Mouse (Mus musculus) embryonic facial prominence, embryonic 10.5 days (tissue): ENCODE results near the gene Prdm15. TPM values are rescaled to one million over a fixed set of nuclear protein-coding genes. Genes with fewer than 3 reads are reported as not detected.

Experiments
- DNase-seq: peaks from one replicate; pipeline ENCODE4 v3.0.0-alpha.2; 2017; ENCODE audit warnings: low spot score
- H3K27ac ChIP-seq: fragments of 300-500 bp; sonication (generic); replicated peaks from 2 replicates; pipeline ENCODE4 v1.5.1; 2016; ENCODE audit warnings: mild to moderate bottlenecking
- H3K27me3 ChIP-seq: fragments of 300-500 bp; sonication (generic); replicated peaks from 2 replicates; pipeline ENCODE4 v1.6.1; 2016; ENCODE audit warnings: low read depth, mild to moderate bottlenecking; ENCODE audit not compliant: poor library complexity, severe bottlenecking
- H3K36me3 ChIP-seq: fragments of 300-500 bp; sonication (generic); replicated peaks from 2 replicates; pipeline ENCODE4 v1.6.1; 2016; ENCODE audit warnings: mild to moderate bottlenecking, moderate library complexity
- H3K4me1 ChIP-seq: fragments of 300-500 bp; sonication (generic); 2 replicates; pipeline ENCODE4 v1.6.1; 2016
- H3K4me3 ChIP-seq: fragments of 300-500 bp; sonication (generic); 2 replicates; pipeline ENCODE4 v1.5.1; 2016; ENCODE audit warnings: mild to moderate bottlenecking, moderate library complexity
- H3K9me3 ChIP-seq: fragments of 300-500 bp; sonication (generic); 2 replicates; pipeline ENCODE4 v1.6.1; 2016; ENCODE audit warnings: mild to moderate bottlenecking
- WGBS: fragments of 180-500 bp; shearing (Covaris S2); methylation state at CpG from one replicate; pipeline ENCODE4 v1.1.7; 2016; 5-methylcytosine and 5-hydroxymethylcytosine counted together
- polyA plus RNA-seq: library from polyadenylated mRNA; unstranded; fragments of >200 nt; fragmentation: Nextera tagmentation; extraction: Ambion mirVana; gene quantifications from 2 replicates; pipeline ENCODE4 v1.2.1, GENCODE M21; 2016

The Prdm15 gene
- polyA plus RNA-seq, 1 experiment from 2014 or later: 16.6 TPM

GRCm38 (mm10) chr16:97856050-97856449 is 4.4 kb upstream of the Prdm15 start:
- no peak for DNase-seq
- Histone ChIP-seq H3K4me1 (peaks cover 7% of the 10 kb centered on the region), H3K27me3 (no peaks in the 10 kb centered on the region), H3K9me3 (no peaks in the 10 kb centered on the region), H3K27ac (no peak overlapping the region), H3K36me3 (peaks cover 11% of the 10 kb centered on the region; the same call in 1 of the 2 replicates), H3K4me3 (no peak overlapping the region)

DNA sequence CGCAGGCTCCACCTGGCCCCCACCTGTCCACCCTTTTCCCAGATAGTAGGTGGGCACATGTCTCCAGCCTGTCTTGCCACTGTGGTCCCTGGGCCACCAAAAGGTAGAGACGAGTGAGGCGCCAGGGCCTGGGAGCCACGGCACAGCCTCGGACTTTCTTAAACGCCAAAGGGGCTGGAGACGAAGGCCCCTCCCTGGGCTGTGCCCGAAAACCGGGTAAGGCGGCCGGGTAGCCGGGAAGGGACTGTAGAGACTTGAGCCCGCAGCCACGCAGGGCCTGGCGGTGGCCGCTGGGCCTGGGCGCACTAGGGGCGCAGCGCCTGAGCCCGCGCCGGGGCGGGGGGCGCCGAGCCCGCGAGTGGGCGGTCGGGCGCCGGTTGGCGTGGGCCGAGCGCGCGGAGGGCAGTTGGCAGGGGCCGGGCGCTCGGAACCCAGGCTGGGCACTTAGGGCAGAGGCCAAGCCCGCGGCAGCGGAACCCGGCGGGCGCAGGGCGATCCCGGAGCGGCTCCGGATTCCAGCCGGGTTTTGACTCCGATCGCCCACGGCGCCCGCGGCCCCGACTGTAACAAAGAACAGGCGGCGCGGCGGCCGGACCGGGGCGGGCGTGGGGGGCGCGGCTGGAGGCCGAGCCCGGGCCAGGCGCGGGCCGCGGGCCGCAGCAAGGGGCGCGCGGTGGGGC is 449 bp downstream of the Prdm15 start:
- H3K4me1 ChIP-seq: peaks cover 25% of the 10 kb centered on the region
- WGBS: under 1% methylated on average over 77 of the region's 77 CpGs
- peak; percentile 91 for DNase-seq
- H3K9me3 ChIP-seq: no peaks in the 10 kb centered on the region
- peak overlapping the region; percentile 99 for H3K27ac ChIP-seq
- no peaks in the 10 kb centered on the region for H3K27me3 ChIP-seq
- H3K4me3 ChIP-seq: peak overlapping the region; percentile 90
- peaks cover 29% of the 10 kb centered on the region for H3K36me3 ChIP-seq

DNA sequence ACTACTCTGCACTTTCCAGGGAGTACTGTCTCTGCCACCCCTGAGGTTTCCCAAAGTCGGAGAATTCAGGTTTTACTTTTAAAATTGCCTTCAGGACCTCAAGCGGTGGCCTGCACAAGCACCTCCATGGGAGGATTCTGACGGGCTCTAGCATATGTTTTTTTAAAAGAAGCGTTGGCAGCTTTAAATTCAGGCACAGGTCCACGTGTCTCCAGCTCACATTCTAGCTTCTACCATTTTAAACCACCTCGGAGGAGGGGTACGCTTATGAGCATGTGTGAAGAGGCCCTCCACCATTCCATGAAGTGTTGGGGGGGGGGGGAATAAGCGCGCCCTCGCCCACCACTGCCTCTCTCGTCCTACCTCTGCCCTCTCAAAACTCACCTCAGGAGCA is 986 bp downstream of the Prdm15 start:
- H3K27me3 ChIP-seq: no peaks in the 10 kb centered on the region
- peak overlapping the region; percentile 99 for H3K27ac ChIP-seq
- peaks cover 35% of the 10 kb centered on the region for H3K36me3 ChIP-seq
- H3K9me3 ChIP-seq: no peaks in the 10 kb centered on the region
- H3K4me3 ChIP-seq: peak overlapping the region; percentile 90
- peaks cover 25% of the 10 kb centered on the region for H3K4me1 ChIP-seq
- DNase-seq: no peak
- WGBS: 2% methylated on average over 11 of the region's 11 CpGs

- Histone ChIP-seq H3K27ac (no peak overlapping the region), H3K36me3 (peaks cover 40% of the 10 kb centered on the region), H3K4me1 (peaks cover 25% of the 10 kb centered on the region), H3K4me3 (no peak overlapping the region), H3K27me3 (no peaks in the 10 kb centered on the region), H3K9me3 (no peaks in the 10 kb centered on the region)
- WGBS: 87% methylated on average over 6 of the region's 6 CpGs
- no peak for DNase-seq
Measured at GRCm38 (mm10) chr16:97848832-97849231, 2.8 kb downstream of the Prdm15 start.

- H3K27me3 ChIP-seq: no peaks in the 10 kb centered on the region
- peaks cover 14% of the 10 kb centered on the region for H3K4me1 ChIP-seq
- no peak overlapping the region for H3K27ac ChIP-seq
- H3K36me3 ChIP-seq: peaks cover 56% of the 10 kb centered on the region
- H3K4me3 ChIP-seq: no peak overlapping the region
- no peaks in the 10 kb centered on the region for H3K9me3 ChIP-seq
- 87% methylated on average over 12 of the region's 12 CpGs for WGBS
- no peak for DNase-seq
Measured at GRCm38 (mm10) chr16:97844967-97845937, 6.4 kb downstream of the Prdm15 start.

DNA sequence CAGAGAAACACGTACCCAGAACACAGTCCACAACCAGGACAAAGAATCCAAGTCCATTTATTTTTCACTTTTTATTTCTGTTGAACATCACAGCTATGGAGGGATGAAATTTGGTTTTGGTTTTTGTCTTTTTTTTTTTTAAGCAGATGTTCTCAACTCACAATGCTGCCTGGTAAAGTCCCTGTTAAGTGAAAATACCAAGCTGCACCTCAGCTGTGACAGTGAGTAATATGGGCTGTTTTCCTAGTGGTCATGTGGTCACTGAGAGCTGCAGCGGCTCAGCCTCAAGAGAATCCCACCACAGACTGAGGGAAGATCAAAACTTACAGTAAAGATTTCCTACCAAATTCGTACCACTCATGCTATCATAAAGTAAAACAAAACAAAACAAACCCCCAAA is 19.5 kb downstream of the Prdm15 start:
- H3K36me3 ChIP-seq: peaks cover 97% of the 10 kb centered on the region
- 86% methylated on average over 3 of the region's 3 CpGs for WGBS
- no peaks in the 10 kb centered on the region for H3K9me3 ChIP-seq
- no peak for DNase-seq
- no peaks in the 10 kb centered on the region for H3K4me1 ChIP-seq
- H3K4me3 ChIP-seq: no peak overlapping the region
- H3K27ac ChIP-seq: no peak overlapping the region
- H3K27me3 ChIP-seq: no peaks in the 10 kb centered on the region

GRCm38 (mm10) chr16:97828207-97828606 is 23.4 kb downstream of the Prdm15 start:
- no peak for DNase-seq
- WGBS: 95% methylated on average over 1 of the region's 1 CpGs
- peaks cover 81% of the 10 kb centered on the region for H3K36me3 ChIP-seq
- H3K9me3 ChIP-seq: no peaks in the 10 kb centered on the region
- H3K4me1 ChIP-seq: no peaks in the 10 kb centered on the region
- no peak overlapping the region for H3K4me3 ChIP-seq
- no peaks in the 10 kb centered on the region for H3K27me3 ChIP-seq
- H3K27ac ChIP-seq: no peak overlapping the region

GRCm38 (mm10) chr16:97823311-97824007 is 28.2 kb downstream of the Prdm15 start:
- peaks cover 82% of the 10 kb centered on the region for H3K36me3 ChIP-seq
- H3K4me3 ChIP-seq: no peak overlapping the region
- H3K4me1 ChIP-seq: no peaks in the 10 kb centered on the region
- 95% methylated on average over 6 of the region's 6 CpGs for WGBS
- no peaks in the 10 kb centered on the region for H3K9me3 ChIP-seq
- no peak overlapping the region for H3K27ac ChIP-seq
- no peaks in the 10 kb centered on the region for H3K27me3 ChIP-seq
- no peak for DNase-seq

DNA sequence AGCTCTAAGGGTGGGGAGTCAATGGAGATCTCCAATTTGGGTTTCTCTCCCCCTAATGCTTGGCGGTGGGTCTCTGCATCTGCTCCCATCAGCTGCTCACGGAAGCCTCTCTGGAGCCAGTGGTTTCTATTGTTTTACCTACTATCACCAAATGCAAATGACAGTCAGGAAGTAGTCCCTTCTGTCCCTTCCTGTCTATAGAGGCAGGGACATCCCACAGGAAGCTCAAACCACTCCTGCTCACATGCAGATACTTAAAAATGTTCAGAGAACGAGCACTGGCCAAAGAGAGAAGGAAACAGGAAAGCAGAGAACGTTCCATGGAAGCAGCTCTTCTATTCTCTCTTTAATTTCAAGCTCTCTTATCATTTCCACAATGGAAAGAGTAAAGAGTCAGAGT is 32.1 kb downstream of the Prdm15 start:
- Histone ChIP-seq H3K27me3 (no peaks in the 10 kb centered on the region), H3K4me3 (no peak overlapping the region), H3K36me3 (peaks cover 96% of the 10 kb centered on the region), H3K27ac (no peak overlapping the region), H3K4me1 (no peaks in the 10 kb centered on the region), H3K9me3 (no peaks in the 10 kb centered on the region)
- 86% methylated on average over 4 of the region's 4 CpGs for WGBS
- no peak for DNase-seq

GRCm38 (mm10) chr16:97817414-97817813 is 34.2 kb downstream of the Prdm15 start:
- no peaks in the 10 kb centered on the region for H3K27me3 ChIP-seq
- no peaks in the 10 kb centered on the region for H3K4me1 ChIP-seq
- H3K27ac ChIP-seq: no peak overlapping the region
- WGBS: 95% methylated on average over 1 of the region's 1 CpGs
- no peak for DNase-seq
- H3K36me3 ChIP-seq: peaks cover 98% of the 10 kb centered on the region
- no peak overlapping the region for H3K4me3 ChIP-seq
- no peaks in the 10 kb centered on the region for H3K9me3 ChIP-seq

GRCm38 (mm10) chr16:97815269-97815668 is 36.4 kb downstream of the Prdm15 start:
- WGBS: 89% methylated on average over 5 of the region's 5 CpGs
- no peaks in the 10 kb centered on the region for H3K4me1 ChIP-seq
- peaks cover 100% of the 10 kb centered on the region for H3K36me3 ChIP-seq
- no peak overlapping the region for H3K27ac ChIP-seq
- H3K4me3 ChIP-seq: no peak overlapping the region
- no peak for DNase-seq
- H3K27me3 ChIP-seq: no peaks in the 10 kb centered on the region
- H3K9me3 ChIP-seq: no peaks in the 10 kb centered on the region

DNA sequence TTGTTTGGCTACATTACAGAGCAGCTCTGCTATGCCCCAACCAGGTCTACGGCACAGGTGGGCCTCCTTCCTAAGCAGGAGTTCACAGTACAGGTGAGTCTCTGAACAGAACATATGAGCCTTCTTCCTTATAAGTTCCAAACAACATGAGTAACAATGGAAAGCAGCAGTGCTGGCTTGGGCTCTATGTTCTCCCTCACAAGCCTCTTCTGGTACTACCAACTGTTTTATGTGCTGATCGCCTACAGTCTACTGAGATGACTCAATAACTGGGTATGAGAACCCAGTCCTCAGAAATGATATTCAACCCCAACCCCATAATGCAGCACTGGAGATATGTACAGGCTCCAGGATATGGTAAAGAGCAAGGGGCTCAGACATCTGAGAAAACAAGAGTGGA is 37.6 kb downstream of the Prdm15 start:
- H3K27ac ChIP-seq: no peak overlapping the region
- no peak overlapping the region for H3K4me3 ChIP-seq
- H3K4me1 ChIP-seq: no peaks in the 10 kb centered on the region
- DNase-seq: no peak
- peaks cover 100% of the 10 kb centered on the region for H3K36me3 ChIP-seq
- H3K27me3 ChIP-seq: no peaks in the 10 kb centered on the region
- 91% methylated on average over 2 of the region's 2 CpGs for WGBS
- no peaks in the 10 kb centered on the region for H3K9me3 ChIP-seq
